Mouse (Mus musculus): ENCODE results near the gene Gse1. TPM values are rescaled to one million over a fixed set of nuclear protein-coding genes. Genes with fewer than 3 reads are reported as not detected.

The Gse1 gene
- polyA plus RNA-seq, 1 experiment from 2014 or later, result 17.8 TPM

DNA sequence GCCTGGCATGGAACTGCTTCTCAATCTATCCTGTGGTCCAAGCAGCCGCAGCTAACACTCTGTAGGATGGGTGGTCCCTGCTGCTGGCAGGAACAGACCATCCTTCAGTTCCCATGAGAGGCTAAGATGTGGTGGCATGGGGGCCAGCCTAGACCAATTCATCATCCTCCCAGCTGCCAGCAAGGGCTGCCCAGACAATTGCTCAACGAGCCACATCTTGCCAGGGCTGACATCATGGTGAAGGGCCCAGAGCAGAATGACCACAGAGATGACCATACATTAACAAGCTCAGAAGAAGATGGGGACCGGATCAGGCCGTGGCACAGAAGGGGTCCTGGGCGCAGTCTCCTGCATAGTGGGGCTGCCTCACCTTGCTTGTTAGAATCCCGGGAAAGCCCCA, 382.6 kb downstream of the Gse1 start:
- Histone ChIP-seq H3K27me3 (ENCODE audit: control insufficient read depth, insufficient read depth, low read length) (0 out of 2 replicates have a peak, but pooled peaks cover 4% of the 10 kb centered on the region), H3K4me2 (replicated peaks; ENCODE audit: low read depth, low read length) (no peak overlapping the region), H3K4me1 (replicated peaks; ENCODE audit: control insufficient read depth, insufficient read depth, low read length) (no peaks in the 10 kb centered on the region), H3K9ac (ENCODE audit: low read depth, low read length) (no peak overlapping the region), H3K9me3 (ENCODE audit: control insufficient read depth, low read length) (no peaks in the 10 kb centered on the region), H3K4me3 (ENCODE audit: low read depth, low read length) (no peak overlapping the region), H3K27ac (ENCODE audit: low read depth, low read length) (no peak overlapping the region), H3K36me3 (ENCODE audit: control insufficient read depth, insufficient read depth, low read length) (no peaks in the 10 kb centered on the region)
- DNase-seq (ENCODE audit: low spot score) (no peak), ATAC-seq (ENCODE audit: low FRiP score) (no peak)
- 79% methylated on average over 6 of the region's 6 CpGs for WGBS

DNA sequence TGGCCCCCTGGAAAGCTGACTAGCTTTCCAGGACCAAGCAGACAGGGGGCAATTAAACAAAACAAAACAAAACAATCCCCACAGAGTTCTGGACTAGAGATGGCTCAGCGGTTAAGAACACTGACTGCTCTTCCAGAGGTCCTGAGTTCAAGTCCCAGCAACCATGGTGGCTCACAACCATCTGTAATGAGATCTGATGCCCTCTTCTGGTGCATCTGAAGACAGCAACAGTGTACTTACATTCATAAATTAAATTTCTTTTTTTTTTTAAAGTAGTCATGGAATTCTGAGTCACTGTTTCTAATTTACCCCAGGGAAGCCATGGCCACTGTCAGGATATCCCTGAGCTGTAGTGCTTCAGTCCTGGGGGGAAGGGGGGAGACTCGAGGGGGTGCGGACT, 386.2 kb downstream of the Gse1 start:
- H3K4me2 ChIP-seq (replicated peaks; ENCODE audit: low read depth, low read length), result no peak overlapping the region
- WGBS, result 91% methylated on average over 3 of the region's 3 CpGs
- 0 out of 2 replicates have a peak, but pooled peaks cover 2% of the 10 kb centered on the region for H3K27me3 ChIP-seq (ENCODE audit: control insufficient read depth, insufficient read depth, low read length)
- no peak overlapping the region for H3K27ac ChIP-seq (ENCODE audit: low read depth, low read length)
- H3K4me1 ChIP-seq (replicated peaks; ENCODE audit: control insufficient read depth, insufficient read depth, low read length), result peaks cover 9% of the 10 kb centered on the region; the same call in 1 of the 2 replicates
- H3K36me3 ChIP-seq (ENCODE audit: control insufficient read depth, insufficient read depth, low read length), result no peaks in the 10 kb centered on the region
- H3K9ac ChIP-seq (ENCODE audit: low read depth, low read length), result no peak overlapping the region
- DNase-seq (ENCODE audit: low spot score) (no peak), ATAC-seq (ENCODE audit: low FRiP score) (no peak)
- H3K4me3 ChIP-seq (ENCODE audit: low read depth, low read length), result no peak overlapping the region
- no peaks in the 10 kb centered on the region for H3K9me3 ChIP-seq (ENCODE audit: control insufficient read depth, low read length)

DNA sequence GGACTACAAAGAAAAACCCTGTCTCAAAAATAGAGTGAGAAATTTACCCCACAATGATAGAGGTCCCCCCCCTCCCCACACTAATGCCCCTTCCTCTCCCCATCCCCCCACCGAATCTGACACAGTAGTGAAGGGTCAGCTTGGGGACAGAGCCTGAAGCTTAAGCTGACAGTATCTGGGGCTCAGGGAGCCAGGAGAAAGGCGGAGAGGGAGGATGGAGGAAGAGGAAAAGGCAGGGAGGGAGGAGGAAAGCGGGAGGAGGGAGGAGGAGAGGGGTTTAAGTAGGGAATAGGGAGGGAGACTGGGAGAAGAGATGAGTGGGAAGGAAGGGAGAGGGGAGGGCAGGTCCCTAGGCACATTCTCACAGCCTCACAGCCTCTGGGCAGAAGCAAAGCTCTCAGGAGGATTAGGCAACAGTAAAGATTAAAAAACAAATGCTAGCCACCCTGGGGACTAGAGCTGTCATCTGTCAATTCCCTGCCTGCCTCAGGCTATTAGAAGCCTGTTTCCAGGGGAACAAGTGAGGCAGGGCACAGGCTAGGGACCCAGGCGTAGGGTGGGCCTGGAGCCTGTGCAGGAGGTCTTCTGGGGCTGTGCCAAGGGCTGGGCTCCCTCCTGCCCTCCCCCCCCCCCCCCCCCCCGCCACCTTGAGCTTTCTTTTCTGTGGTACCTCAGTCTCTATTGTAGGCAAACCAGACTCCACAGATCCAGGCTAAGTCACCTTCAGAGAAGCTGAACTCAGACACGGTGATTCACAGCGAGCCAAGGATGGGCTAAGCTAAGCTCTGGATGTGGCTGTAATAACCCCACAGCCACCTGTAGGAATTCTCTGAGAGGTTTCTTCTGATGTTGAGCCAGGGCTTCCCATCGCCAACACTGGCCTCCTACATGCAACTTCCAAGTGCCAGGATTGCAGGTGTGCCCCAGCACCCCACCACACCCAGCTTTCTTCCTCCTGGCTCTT, 388.7 kb downstream of the Gse1 start:
- peak; percentile 73 for ATAC-seq (ENCODE audit: low FRiP score)
- H3K9me3 ChIP-seq (ENCODE audit: control insufficient read depth, low read length), result no peaks in the 10 kb centered on the region
- H3K27ac ChIP-seq (ENCODE audit: low read depth, low read length), result peak overlapping the region; percentile 58
- peak; percentile 63 for DNase-seq (ENCODE audit: low spot score)
- no peaks in the 10 kb centered on the region for H3K36me3 ChIP-seq (ENCODE audit: control insufficient read depth, insufficient read depth, low read length)
- H3K27me3 ChIP-seq (ENCODE audit: control insufficient read depth, insufficient read depth, low read length), result no peaks in the 10 kb centered on the region
- H3K9ac ChIP-seq (ENCODE audit: low read depth, low read length), result 0 out of 2 replicates have a peak overlapping the region, but pooled peaks have one; percentile 4
- no peak overlapping the region for H3K4me3 ChIP-seq (ENCODE audit: low read depth, low read length)
- no peak overlapping the region for H3K4me2 ChIP-seq (replicated peaks; ENCODE audit: low read depth, low read length)
- 22% methylated on average over 6 of the region's 8 CpGs for WGBS
- peaks cover 13% of the 10 kb centered on the region for H3K4me1 ChIP-seq (replicated peaks; ENCODE audit: control insufficient read depth, insufficient read depth, low read length)

DNA sequence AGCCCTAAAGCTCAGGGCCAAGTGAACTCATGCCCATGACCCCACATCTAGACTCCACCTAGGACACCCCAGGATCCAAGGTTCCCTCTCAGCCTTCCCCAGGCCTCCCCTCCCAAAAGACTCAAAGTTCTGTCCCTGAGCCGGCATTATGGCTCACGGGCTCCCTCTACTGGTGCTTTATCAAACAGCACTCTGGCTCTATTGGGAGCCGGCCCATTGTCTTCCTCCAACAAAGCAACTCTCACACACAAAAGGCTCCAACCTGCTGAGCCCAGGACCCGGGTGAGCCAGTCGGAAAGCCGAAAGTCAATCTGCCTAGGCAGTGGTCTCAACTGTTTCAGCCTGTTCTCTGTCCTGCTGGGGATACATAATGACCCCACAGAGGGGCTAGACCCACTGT, 389.9 kb downstream of the Gse1 start:
- H3K36me3 ChIP-seq (ENCODE audit: control insufficient read depth, insufficient read depth, low read length), result no peaks in the 10 kb centered on the region
- WGBS, result 0% methylated on average over 6 of the region's 6 CpGs
- ATAC-seq (ENCODE audit: low FRiP score), result peak; percentile 73
- no peaks in the 10 kb centered on the region for H3K9me3 ChIP-seq (ENCODE audit: control insufficient read depth, low read length)
- no peak overlapping the region for H3K4me3 ChIP-seq (ENCODE audit: low read depth, low read length)
- H3K4me2 ChIP-seq (replicated peaks; ENCODE audit: low read depth, low read length), result no peak overlapping the region
- peaks cover 15% of the 10 kb centered on the region for H3K4me1 ChIP-seq (replicated peaks; ENCODE audit: control insufficient read depth, insufficient read depth, low read length)
- peak; percentile 94 for DNase-seq (ENCODE audit: low spot score)
- no peaks in the 10 kb centered on the region for H3K27me3 ChIP-seq (ENCODE audit: control insufficient read depth, insufficient read depth, low read length)
- H3K9ac ChIP-seq (ENCODE audit: low read depth, low read length), result peak overlapping the region; percentile 32; the same call in 1 of the 2 replicates
- peak overlapping the region; percentile 58; the same call in 1 of the 2 replicates for H3K27ac ChIP-seq (ENCODE audit: low read depth, low read length)

DNA sequence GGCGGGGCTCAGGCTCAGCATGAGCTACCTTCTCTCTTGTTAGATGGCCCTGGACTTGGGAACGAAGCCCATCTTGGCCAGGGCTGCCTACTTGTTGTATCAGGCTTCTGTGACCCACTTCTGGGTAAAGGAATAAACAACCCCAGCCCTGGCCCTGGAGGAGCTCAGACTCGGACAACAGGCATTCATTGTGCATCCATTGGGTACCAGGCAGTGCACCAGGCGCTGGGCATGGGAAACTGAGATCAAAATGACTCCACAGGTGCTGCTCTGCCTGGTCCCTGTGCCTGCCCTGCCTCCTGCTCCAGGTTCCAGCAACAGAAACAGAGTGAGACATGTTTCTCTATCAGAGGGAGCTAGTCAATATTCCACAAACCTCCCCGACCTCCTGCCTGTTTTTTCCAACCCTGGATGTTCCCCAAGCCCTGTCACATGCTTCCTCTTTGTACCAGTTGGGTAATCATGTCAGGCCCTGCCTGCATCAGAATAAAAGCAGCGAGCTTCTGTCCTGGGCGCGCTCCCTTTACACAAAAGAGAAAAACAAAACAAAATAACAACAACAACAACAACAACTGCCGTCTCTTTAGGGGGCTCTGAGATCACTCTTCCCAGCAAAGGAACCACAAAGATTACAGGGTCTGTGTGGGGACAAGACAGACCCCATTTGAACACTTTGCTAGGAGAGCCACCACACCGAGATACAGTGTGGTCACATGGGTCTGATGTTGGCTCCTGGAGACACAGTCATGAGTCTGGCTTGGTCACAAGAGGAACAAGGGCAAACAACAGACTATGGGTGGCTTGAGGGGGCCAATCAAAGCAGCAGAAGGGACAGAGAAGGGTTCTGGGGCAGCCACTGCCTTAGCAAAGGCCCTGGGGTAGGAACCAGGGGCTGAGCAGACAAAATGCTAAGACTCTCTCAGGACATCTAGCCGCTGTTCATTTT, 391.3 kb downstream of the Gse1 start:
- ATAC-seq (ENCODE audit: low FRiP score), result no peak
- Histone ChIP-seq H3K9me3 (ENCODE audit: control insufficient read depth, low read length) (no peaks in the 10 kb centered on the region), H3K4me1 (replicated peaks; ENCODE audit: control insufficient read depth, insufficient read depth, low read length) (peaks cover 15% of the 10 kb centered on the region), H3K36me3 (ENCODE audit: control insufficient read depth, insufficient read depth, low read length) (no peaks in the 10 kb centered on the region), H3K27me3 (ENCODE audit: control insufficient read depth, insufficient read depth, low read length) (no peaks in the 10 kb centered on the region), H3K4me2 (replicated peaks; ENCODE audit: low read depth, low read length) (no peak overlapping the region), H3K4me3 (ENCODE audit: low read depth, low read length) (no peak overlapping the region), H3K9ac (ENCODE audit: low read depth, low read length) (no peak overlapping the region), H3K27ac (ENCODE audit: low read depth, low read length) (no peak overlapping the region)
- no peak for DNase-seq (ENCODE audit: low spot score)
- WGBS, result 77% methylated on average over 11 of the region's 11 CpGs

DNA sequence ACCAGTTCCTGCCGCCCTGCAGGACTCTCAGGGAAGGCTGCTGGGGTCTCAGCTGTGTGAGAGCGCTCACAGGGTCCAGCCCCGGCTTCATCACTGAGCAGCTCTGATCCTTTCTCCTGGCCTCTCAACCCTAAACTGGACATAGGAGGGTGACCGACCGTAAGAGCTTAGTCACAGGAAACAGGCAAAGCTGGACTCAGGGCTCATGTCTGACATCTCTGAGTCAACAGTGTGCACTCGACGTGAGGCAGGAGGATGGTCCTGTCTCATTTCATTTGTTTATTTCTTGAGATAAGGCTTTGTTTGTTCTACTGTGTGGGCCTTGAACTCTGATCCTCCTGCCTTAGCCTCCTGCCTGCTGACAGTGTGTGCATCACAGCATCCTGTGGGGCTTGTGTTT, 392.2 kb downstream of the Gse1 start:
- H3K27ac ChIP-seq (ENCODE audit: low read depth, low read length), result no peak overlapping the region

DNA sequence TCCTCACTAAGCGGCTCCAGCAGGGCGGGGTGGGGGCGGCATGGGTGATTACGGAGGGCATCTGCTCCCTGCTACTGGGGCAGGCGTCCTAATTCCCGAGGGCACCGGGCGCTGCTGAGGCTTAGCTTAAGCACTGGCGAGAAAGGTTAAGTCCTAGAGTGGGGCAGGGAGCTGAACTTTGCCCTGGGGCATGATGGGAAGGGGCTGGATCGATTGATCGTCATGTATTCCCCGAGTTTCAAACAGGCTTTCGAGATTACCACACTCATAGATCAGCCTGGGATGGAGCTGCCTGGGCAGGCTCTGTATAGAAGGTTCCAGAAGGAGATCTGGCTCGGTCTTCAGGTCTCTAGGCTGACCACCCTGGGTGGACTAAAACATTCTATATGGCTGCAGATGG, 393.9 kb downstream of the Gse1 start:
- Histone ChIP-seq H3K9me3 (ENCODE audit: control insufficient read depth, low read length) (no peaks in the 10 kb centered on the region), H3K27me3 (ENCODE audit: control insufficient read depth, insufficient read depth, low read length) (no peaks in the 10 kb centered on the region), H3K36me3 (ENCODE audit: control insufficient read depth, insufficient read depth, low read length) (no peaks in the 10 kb centered on the region), H3K4me1 (replicated peaks; ENCODE audit: control insufficient read depth, insufficient read depth, low read length) (peaks cover 10% of the 10 kb centered on the region), H3K9ac (ENCODE audit: low read depth, low read length) (no peak overlapping the region), H3K4me2 (replicated peaks; ENCODE audit: low read depth, low read length) (no peak overlapping the region), H3K4me3 (ENCODE audit: low read depth, low read length) (no peak overlapping the region), H3K27ac (ENCODE audit: low read depth, low read length) (no peak overlapping the region)
- no peak for ATAC-seq (ENCODE audit: low FRiP score)
- DNase-seq (ENCODE audit: low spot score), result no peak
- 69% methylated on average over 14 of the region's 14 CpGs for whole genome bisulfite sequencing

More for the DNA sequence above, 392.2 kb downstream of the Gse1 start:
- H3K4me3 ChIP-seq (ENCODE audit: low read depth, low read length), result no peak overlapping the region
- no peaks in the 10 kb centered on the region for H3K36me3 ChIP-seq (ENCODE audit: control insufficient read depth, insufficient read depth, low read length)
- H3K9me3 ChIP-seq (ENCODE audit: control insufficient read depth, low read length), result no peaks in the 10 kb centered on the region
- H3K27me3 ChIP-seq (ENCODE audit: control insufficient read depth, insufficient read depth, low read length), result no peaks in the 10 kb centered on the region
- WGBS, result 53% methylated on average over 7 of the region's 7 CpGs
- no peak overlapping the region for H3K4me2 ChIP-seq (replicated peaks; ENCODE audit: low read depth, low read length)
- ATAC-seq (ENCODE audit: low FRiP score) (no peak), DNase-seq (ENCODE audit: low spot score) (no peak)
- peaks cover 15% of the 10 kb centered on the region for H3K4me1 ChIP-seq (replicated peaks; ENCODE audit: control insufficient read depth, insufficient read depth, low read length)
- H3K9ac ChIP-seq (ENCODE audit: low read depth, low read length), result no peak overlapping the region

DNA sequence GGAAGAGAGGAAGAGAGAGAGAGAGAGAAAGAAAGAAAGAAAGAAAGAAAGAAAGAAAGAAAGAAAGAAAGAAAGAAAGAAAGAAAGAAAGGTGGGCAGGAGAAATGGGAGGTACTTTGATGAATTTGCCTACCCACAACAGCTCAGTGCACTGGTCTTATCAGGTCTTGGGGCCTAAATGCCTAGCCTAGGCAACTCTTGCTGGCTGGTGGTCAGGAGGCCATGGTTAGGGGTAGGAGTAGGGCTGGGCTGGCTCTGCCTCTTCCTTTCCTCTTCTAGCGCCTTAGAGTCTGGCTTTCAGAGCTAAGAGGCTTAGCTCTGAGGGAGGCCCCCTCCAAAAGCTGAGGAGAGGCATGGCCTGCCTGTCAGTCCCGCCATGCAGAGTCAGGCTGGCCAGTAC, 395.4 kb downstream of the Gse1 start:
- Histone ChIP-seq H3K9me3 (ENCODE audit: control insufficient read depth, low read length) (no peaks in the 10 kb centered on the region), H3K27me3 (ENCODE audit: control insufficient read depth, insufficient read depth, low read length) (no peaks in the 10 kb centered on the region), H3K4me1 (replicated peaks; ENCODE audit: control insufficient read depth, insufficient read depth, low read length) (peaks cover 6% of the 10 kb centered on the region), H3K4me3 (ENCODE audit: low read depth, low read length) (no peak overlapping the region), H3K36me3 (ENCODE audit: control insufficient read depth, insufficient read depth, low read length) (no peaks in the 10 kb centered on the region), H3K4me2 (replicated peaks; ENCODE audit: low read depth, low read length) (no peak overlapping the region), H3K9ac (ENCODE audit: low read depth, low read length) (no peak overlapping the region), H3K27ac (ENCODE audit: low read depth, low read length) (no peak overlapping the region)
- WGBS, result 28% methylated on average over 2 of the region's 2 CpGs
- ATAC-seq (ENCODE audit: low FRiP score), result no peak
- DNase-seq (ENCODE audit: low spot score), result no peak

Data from hindbrain, embryonic 11.5 days (tissue).